Mouse (Mus musculus) small intestine, adult 2 months (tissue): ENCODE measurements around the gene Herpud1.

Experiments
- CTCF ChIP-seq: fragments of 200-500 bp; IDR thresholded peaks from 2 replicates; pipeline ENCODE4 v1.5.1; 2012; ENCODE audit warnings: low read depth, mild to moderate bottlenecking, control low read depth, inconsistent platforms, low read length, moderate library complexity, mixed read lengths; ENCODE audit not compliant: insufficient replicate concordance, insufficient read length; ENCODE audit errors: extremely low read depth
- POLR2A ChIP-seq: fragments of 200-500 bp; IDR thresholded peaks from 2 replicates; pipeline ENCODE4 v1.6.1; 2012; ENCODE audit warnings: low read depth, mild to moderate bottlenecking, control low read depth, inconsistent platforms, low read length, moderate library complexity

DNA sequence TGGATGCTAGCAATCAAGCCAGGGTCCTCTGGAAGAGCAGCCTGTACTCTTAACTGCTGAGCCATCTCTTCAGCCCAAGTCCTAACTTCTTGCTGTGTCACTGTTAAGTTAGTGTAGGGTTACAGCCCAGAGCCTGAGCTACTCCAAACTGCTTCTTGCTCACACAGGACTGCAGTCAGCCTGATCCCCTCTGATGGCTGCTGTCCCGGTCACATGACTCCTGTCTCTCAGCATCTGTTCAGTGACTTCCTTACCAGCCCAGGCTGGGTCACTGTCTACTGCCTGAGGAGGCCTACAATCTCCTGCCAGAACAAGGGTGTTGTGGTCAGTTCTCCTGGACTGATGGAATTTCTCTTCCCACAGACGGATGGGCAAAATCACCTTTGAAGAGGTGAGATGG, 29.0 kb downstream of the Herpud1 start:
- no peak for TF ChIP-seq POLR2A
- TF ChIP-seq CTCF = no peak
